Mouse (Mus musculus): ENCODE results near the gene Tmem102. TPM values are rescaled to one million over a fixed set of nuclear protein-coding genes. Genes with fewer than 3 reads are reported as not detected.
A peak's percentile ranks its signal among the peaks of the same experiment; 100 is the strongest.

The Tmem102 gene
- polyA plus RNA-seq, 1 experiment from 2014 or later = 4.4 TPM

- Histone ChIP-seq H3K4me1 (ENCODE audit: insufficient read depth) (peaks cover 6% of the 10 kb centered on the region), H3K4me3 (ENCODE audit: low read depth, low read length) (no peak overlapping the region), H3K9me3 (ENCODE audit: low read length) (no peaks in the 10 kb centered on the region), H3K27me3 (ENCODE audit: insufficient read depth, low read length) (peaks cover 6% of the 10 kb centered on the region; the same call in 1 of the 2 replicates), H3K36me3 (replicated peaks; ENCODE audit: insufficient read depth, low read length) (0 out of 2 replicates have a peak, but pooled peaks cover 2% of the 10 kb centered on the region), H3K4me2 (ENCODE audit: low read depth, low read length) (no peak overlapping the region), H3K27ac (ENCODE audit: low read depth) (no peak overlapping the region), H3K9ac (replicated peaks) (no peak overlapping the region)
- no peak for ATAC-seq
- WGBS (ENCODE audit: insufficient replicate concordance) = 83% methylated on average over 5 of the region's 5 CpGs
- TF ChIP-seq CTCF (IDR thresholded peaks at IDR 0.05; ENCODE audit: low read depth) (no peak), EP300 (IDR thresholded peaks at IDR 0.05; ENCODE audit: low read depth) (no peak)
- no peak for DNase-seq
Measured at GRCm38 (mm10) chr11:69828832-69829231, 23.4 kb upstream of the Tmem102 start.

GRCm38 (mm10) chr11:69823456-69823855 lies 18.0 kb upstream of the Tmem102 start:
- H3K4me3 ChIP-seq (ENCODE audit: low read depth, low read length) = no peak overlapping the region
- 69% methylated on average over 2 of the region's 2 CpGs for WGBS (ENCODE audit: insufficient replicate concordance)
- no peak overlapping the region for H3K4me2 ChIP-seq (ENCODE audit: low read depth, low read length)
- H3K9ac ChIP-seq (replicated peaks) = no peak overlapping the region
- H3K36me3 ChIP-seq (replicated peaks; ENCODE audit: insufficient read depth, low read length) = no peaks in the 10 kb centered on the region
- no peaks in the 10 kb centered on the region for H3K4me1 ChIP-seq (ENCODE audit: insufficient read depth)
- no peaks in the 10 kb centered on the region for H3K9me3 ChIP-seq (ENCODE audit: low read length)
- ATAC-seq (no peak), DNase-seq (no peak)
- TF ChIP-seq CTCF (IDR thresholded peaks at IDR 0.05; ENCODE audit: low read depth) = no peak
- no peak for TF ChIP-seq EP300 (IDR thresholded peaks at IDR 0.05; ENCODE audit: low read depth)
- no peaks in the 10 kb centered on the region for H3K27me3 ChIP-seq (ENCODE audit: insufficient read depth, low read length)
- H3K27ac ChIP-seq (ENCODE audit: low read depth) = no peak overlapping the region

GRCm38 (mm10) chr11:69822080-69822479 lies 16.7 kb upstream of the Tmem102 start, which contains the start of gene Spem1:
Gene Spem1, minus strand, starts transcription at chr11:69822180.
- Histone ChIP-seq H3K36me3 (replicated peaks; ENCODE audit: insufficient read depth, low read length) (no peaks in the 10 kb centered on the region), H3K9me3 (ENCODE audit: low read length) (no peaks in the 10 kb centered on the region), H3K4me3 (ENCODE audit: low read depth, low read length) (no peak within 1 kb of the TSS), H3K27ac (ENCODE audit: low read depth) (no peak within 1 kb of the TSS), H3K4me2 (ENCODE audit: low read depth, low read length) (no peak within 1 kb of the TSS), H3K9ac (replicated peaks) (no peak within 1 kb of the TSS), H3K27me3 (ENCODE audit: insufficient read depth, low read length) (no peaks in the 10 kb centered on the region), H3K4me1 (ENCODE audit: insufficient read depth) (no peaks in the 10 kb centered on the region)
- 61% methylated on average over 2 of the region's 3 CpGs for WGBS (ENCODE audit: insufficient replicate concordance)
- ATAC-seq = no peak
- no peak for DNase-seq
- no peak for TF ChIP-seq EP300 (IDR thresholded peaks at IDR 0.05; ENCODE audit: low read depth)
- no peak for TF ChIP-seq CTCF (IDR thresholded peaks at IDR 0.05; ENCODE audit: low read depth)

GRCm38 (mm10) chr11:69818871-69819270 lies 13.4 kb upstream of the Tmem102 start:
- Histone ChIP-seq H3K36me3 (replicated peaks; ENCODE audit: insufficient read depth, low read length) (no peaks in the 10 kb centered on the region), H3K27ac (ENCODE audit: low read depth) (no peak overlapping the region)
- WGBS (ENCODE audit: insufficient replicate concordance) = 74% methylated on average over 8 of the region's 8 CpGs

GRCm38 (mm10) chr11:69818365-69818764 lies 12.9 kb upstream of the Tmem102 start, which contains the start of gene Spem2:
Gene Spem2, minus strand, starts transcription at chr11:69818465.
- Histone ChIP-seq H3K36me3 (replicated peaks; ENCODE audit: insufficient read depth, low read length) (no peaks in the 10 kb centered on the region), H3K4me3 (ENCODE audit: low read depth, low read length) (no peak within 1 kb of the TSS), H3K4me1 (ENCODE audit: insufficient read depth) (no peaks in the 10 kb centered on the region), H3K27me3 (ENCODE audit: insufficient read depth, low read length) (no peaks in the 10 kb centered on the region), H3K27ac (ENCODE audit: low read depth) (no peak within 1 kb of the TSS), H3K9me3 (ENCODE audit: low read length) (no peaks in the 10 kb centered on the region), H3K9ac (replicated peaks) (no peak within 1 kb of the TSS), H3K4me2 (ENCODE audit: low read depth, low read length) (no peak within 1 kb of the TSS)
- DNase-seq = no peak
- WGBS (ENCODE audit: insufficient replicate concordance) = 74% methylated on average over 2 of the region's 2 CpGs
- ATAC-seq = no peak
- TF ChIP-seq CTCF (IDR thresholded peaks at IDR 0.05; ENCODE audit: low read depth) (no peak), EP300 (IDR thresholded peaks at IDR 0.05; ENCODE audit: low read depth) (no peak)

More at GRCm38 (mm10) chr11:69818871-69819270, 13.4 kb upstream of the Tmem102 start:
- Histone ChIP-seq H3K4me2 (ENCODE audit: low read depth, low read length) (no peak overlapping the region), H3K4me1 (ENCODE audit: insufficient read depth) (no peaks in the 10 kb centered on the region), H3K9me3 (ENCODE audit: low read length) (no peaks in the 10 kb centered on the region), H3K27me3 (ENCODE audit: insufficient read depth, low read length) (no peaks in the 10 kb centered on the region), H3K4me3 (ENCODE audit: low read depth, low read length) (no peak overlapping the region), H3K9ac (replicated peaks) (no peak overlapping the region)
- TF ChIP-seq CTCF (IDR thresholded peaks at IDR 0.05; ENCODE audit: low read depth) (no peak), EP300 (IDR thresholded peaks at IDR 0.05; ENCODE audit: low read depth) (no peak)
- ATAC-seq (no peak), DNase-seq (no peak)

GRCm38 (mm10) chr11:69816520-69816919 lies 11.1 kb upstream of the Tmem102 start:
- Histone ChIP-seq H3K9me3 (ENCODE audit: low read length) (no peaks in the 10 kb centered on the region), H3K4me2 (ENCODE audit: low read depth, low read length) (no peak overlapping the region), H3K27me3 (ENCODE audit: insufficient read depth, low read length) (no peaks in the 10 kb centered on the region), H3K4me3 (ENCODE audit: low read depth, low read length) (no peak overlapping the region), H3K27ac (ENCODE audit: low read depth) (no peak overlapping the region), H3K4me1 (ENCODE audit: insufficient read depth) (no peaks in the 10 kb centered on the region), H3K9ac (replicated peaks) (no peak overlapping the region), H3K36me3 (replicated peaks; ENCODE audit: insufficient read depth, low read length) (no peaks in the 10 kb centered on the region)
- TF ChIP-seq CTCF (IDR thresholded peaks at IDR 0.05; ENCODE audit: low read depth) (no peak), EP300 (IDR thresholded peaks at IDR 0.05; ENCODE audit: low read depth) (no peak)
- DNase-seq (no peak), ATAC-seq (no peak)
- WGBS (ENCODE audit: insufficient replicate concordance) = 87% methylated on average over 12 of the region's 12 CpGs

- Histone ChIP-seq H3K27ac (ENCODE audit: low read depth) (no peak within 1 kb of the TSS), H3K9ac (replicated peaks) (no peak within 1 kb of the TSS), H3K27me3 (ENCODE audit: insufficient read depth, low read length) (no peaks in the 10 kb centered on the region), H3K4me2 (ENCODE audit: low read depth, low read length) (no peak within 1 kb of the TSS), H3K4me1 (ENCODE audit: insufficient read depth) (no peaks in the 10 kb centered on the region), H3K9me3 (ENCODE audit: low read length) (no peaks in the 10 kb centered on the region), H3K4me3 (ENCODE audit: low read depth, low read length) (no peak within 1 kb of the TSS), H3K36me3 (replicated peaks; ENCODE audit: insufficient read depth, low read length) (no peaks in the 10 kb centered on the region)
- ATAC-seq (no peak), DNase-seq (no peak)
- TF ChIP-seq EP300 (IDR thresholded peaks at IDR 0.05; ENCODE audit: low read depth) (no peak), CTCF (IDR thresholded peaks at IDR 0.05; ENCODE audit: low read depth) (peak; percentile 24; the same call in 1 of the 2 replicates)
- 54% methylated on average over 10 of the region's 10 CpGs for WGBS (ENCODE audit: insufficient replicate concordance)
Measured at GRCm38 (mm10) chr11:69815155-69815554, 9.7 kb upstream of the Tmem102 start, which contains the start of gene Gm39566. Gene Gm39566, minus strand, starts transcription at chr11:69815298.
